Mouse (Mus musculus) heart, postnatal 0 days (tissue): ENCODE data around the gene Pde4b. TPM values are rescaled to one million over a fixed set of nuclear protein-coding genes. Genes with fewer than 3 reads are reported as not detected.

ENCODE experiments used
- ATAC-seq: fragments of 200-750 bp; cut with Nextera tagmentation; 2 replicates; pipeline ENCODE4 v1.8.0; 2017; ENCODE audit warnings: low read depth, moderate number of reproducible peaks, moderate library complexity; ENCODE audit not compliant: insufficient read depth
- DNase-seq: peaks from one replicate; pipeline ENCODE4 v3.0.0-alpha.2; 2016; ENCODE audit warnings: low spot score
- H3K27ac ChIP-seq: fragments of 300-500 bp; sonication (generic); 2 replicates; pipeline ENCODE4 v1.5.1; 2014; ENCODE audit warnings: low read depth, mild to moderate bottlenecking
- H3K27me3 ChIP-seq: fragments of 300-500 bp; sonication (generic); 2 replicates; pipeline ENCODE4 v1.6.1; 2014; ENCODE audit warnings: low read length, mixed read lengths; ENCODE audit not compliant: control insufficient read depth, insufficient read depth
- H3K36me3 ChIP-seq: fragments of 300-500 bp; sonication (generic); replicated peaks from 2 replicates; pipeline ENCODE4 v1.6.1; 2014; ENCODE audit warnings: low read length, mixed read lengths; ENCODE audit not compliant: control insufficient read depth, insufficient read depth
- H3K4me1 ChIP-seq: fragments of 300-500 bp; sonication (generic); 2 replicates; pipeline ENCODE4 v1.6.1; 2014; ENCODE audit warnings: antibody characterized with exemption; ENCODE audit not compliant: control insufficient read depth, insufficient read depth
- H3K4me2 ChIP-seq: fragments of 300-500 bp; sonication (generic); 2 replicates; pipeline ENCODE4 v1.6.1; 2014; ENCODE audit warnings: low read depth, mild to moderate bottlenecking, low read length, moderate library complexity
- H3K4me3 ChIP-seq: fragments of 300-500 bp; sonication (generic); 2 replicates; pipeline ENCODE4 v1.5.1; 2014; ENCODE audit warnings: low read depth, low read length
- H3K9ac ChIP-seq: fragments of 300-500 bp; sonication (generic); replicated peaks from 2 replicates; pipeline ENCODE4 v1.6.1; 2014; ENCODE audit warnings: low read depth, low read length, mixed read lengths
- H3K9me3 ChIP-seq: fragments of 300-500 bp; sonication (generic); replicated peaks from 2 replicates; pipeline ENCODE4 v1.6.1; 2016; ENCODE audit warnings: low read length; ENCODE audit not compliant: control insufficient read depth
- CTCF ChIP-seq: IDR thresholded peaks from 2 replicates; pipeline ENCODE4 v1.5.1; 2016; ENCODE audit warnings: antibody characterized with exemption, control low read depth, low read depth
- EP300 ChIP-seq: IDR thresholded peaks from 2 replicates; pipeline ENCODE4 v1.6.1; 2016; ENCODE audit warnings: antibody characterized with exemption, low read depth
- WGBS: fragments of 180-500 bp; shearing (Covaris S2); extraction: QIAGEN DNeasy Blood & Tissue Kit; methylation state at CpG from one replicate; pipeline ENCODE4 v1.1.7; 2014; 5-methylcytosine and 5-hydroxymethylcytosine counted together
- polyA plus RNA-seq: library from polyadenylated mRNA; unstranded; fragments of >200 nt; fragmentation: Nextera tagmentation; extraction: Ambion mirVana; gene quantifications from 2 replicates; pipeline ENCODE4 v1.2.1, GENCODE M21; 2015
- total RNA-seq: library from RNA; depleted of rRNA; stranded (reverse); fragments of >200 nt; gene quantifications from 2 replicates; pipeline ENCODE4 v1.2.3, GENCODE M21; 2014; ENCODE audit warnings: low replicate concordance

The Pde4b gene
- total and polyA plus RNA-seq, 2 experiments from 2014 or later: 30.8 to 50.1 TPM

GRCm38 (mm10) chr4:102484738-102485137, 397.4 kb downstream of the Pde4b start:
- TF ChIP-seq CTCF (peak; percentile 37), EP300 (no peak)
- H3K4me1 ChIP-seq: peaks cover 18% of the 10 kb centered on the region
- H3K9me3 ChIP-seq: no peaks in the 10 kb centered on the region
- DNase-seq (no peak), ATAC-seq (no peak)
- WGBS: 77% methylated on average over 2 of the region's 2 CpGs
- H3K4me3 ChIP-seq: no peak overlapping the region
- no peaks in the 10 kb centered on the region for H3K27me3 ChIP-seq
- H3K27ac ChIP-seq: no peak overlapping the region
- no peaks in the 10 kb centered on the region for H3K36me3 ChIP-seq
- H3K9ac ChIP-seq: no peak overlapping the region
- H3K4me2 ChIP-seq: no peak overlapping the region

GRCm38 (mm10) chr4:102486134-102486920, 399.0 kb downstream of the Pde4b start:
- H3K9ac ChIP-seq: no peak overlapping the region

GRCm38 (mm10) chr4:102486921-102487240, 399.5 kb downstream of the Pde4b start:
- TF ChIP-seq CTCF (no peak), EP300 (no peak)
- peak overlapping the region; percentile 31 for H3K4me3 ChIP-seq
- ATAC-seq (peak; percentile 85), DNase-seq (peak; percentile 67)
- peaks cover 18% of the 10 kb centered on the region for H3K4me1 ChIP-seq
- 0 out of 2 replicates have a peak, but pooled peaks cover 2% of the 10 kb centered on the region for H3K36me3 ChIP-seq
- H3K9me3 ChIP-seq: no peaks in the 10 kb centered on the region
- 26% methylated on average over 3 of the region's 3 CpGs for WGBS
- peak overlapping the region; percentile 58 for H3K4me2 ChIP-seq
- no peaks in the 10 kb centered on the region for H3K27me3 ChIP-seq
- H3K9ac ChIP-seq: peak overlapping the region; percentile 44; the same call in 1 of the 2 replicates
- H3K27ac ChIP-seq: peak overlapping the region; percentile 84

More at GRCm38 (mm10) chr4:102486134-102486920, 399.0 kb downstream of the Pde4b start:
- no peak for TF ChIP-seq EP300
- peak; percentile 67 for TF ChIP-seq CTCF
- Histone ChIP-seq H3K36me3 (0 out of 2 replicates have a peak, but pooled peaks cover 2% of the 10 kb centered on the region), H3K27ac (peak overlapping the region; percentile 84), H3K4me2 (peak overlapping the region; percentile 58), H3K4me1 (peaks cover 18% of the 10 kb centered on the region), H3K9me3 (no peaks in the 10 kb centered on the region), H3K27me3 (no peaks in the 10 kb centered on the region), H3K4me3 (no peak overlapping the region; the same call in 1 of the 2 replicates)
- peak; percentile 41 for DNase-seq
- ATAC-seq: no peak
- 26% methylated on average over 4 of the region's 4 CpGs for WGBS

- Histone ChIP-seq H3K4me3 (peak overlapping the region; percentile 31), H3K9me3 (no peaks in the 10 kb centered on the region), H3K27ac (peak overlapping the region; percentile 84), H3K36me3 (0 out of 2 replicates have a peak, but pooled peaks cover 2% of the 10 kb centered on the region), H3K9ac (peak overlapping the region; percentile 44; the same call in 1 of the 2 replicates), H3K27me3 (no peaks in the 10 kb centered on the region), H3K4me2 (peak overlapping the region; percentile 58), H3K4me1 (peaks cover 18% of the 10 kb centered on the region)
- TF ChIP-seq CTCF (peak; percentile 38; the same call in 1 of the 2 replicates), EP300 (no peak)
- WGBS: 25% methylated on average over 2 of the region's 2 CpGs
- ATAC-seq: no peak
- DNase-seq: peak; percentile 81
Measured at GRCm38 (mm10) chr4:102488000-102488399, 400.7 kb downstream of the Pde4b start.

GRCm38 (mm10) chr4:102491468-102492123, 404.3 kb downstream of the Pde4b start:
- 84% methylated on average over 11 of the region's 11 CpGs for WGBS
- ATAC-seq: no peak
- Histone ChIP-seq H3K36me3 (0 out of 2 replicates have a peak, but pooled peaks cover 2% of the 10 kb centered on the region), H3K27me3 (no peaks in the 10 kb centered on the region), H3K9ac (no peak overlapping the region), H3K4me3 (no peak overlapping the region), H3K27ac (no peak overlapping the region), H3K4me2 (no peak overlapping the region), H3K4me1 (peaks cover 27% of the 10 kb centered on the region), H3K9me3 (no peaks in the 10 kb centered on the region)
- no peak for DNase-seq
- no peak for TF ChIP-seq EP300
- no peak for TF ChIP-seq CTCF
